Mouse (Mus musculus) B cell, adult 2 months (primary cell): Measurements from ENCODE around the gene Cfi.

Source experiments
- DNase-seq, 2 experiments: peaks; one replicate each; pipeline ENCODE4 v3.0.0; 2022

Gene Cfi

DNA sequence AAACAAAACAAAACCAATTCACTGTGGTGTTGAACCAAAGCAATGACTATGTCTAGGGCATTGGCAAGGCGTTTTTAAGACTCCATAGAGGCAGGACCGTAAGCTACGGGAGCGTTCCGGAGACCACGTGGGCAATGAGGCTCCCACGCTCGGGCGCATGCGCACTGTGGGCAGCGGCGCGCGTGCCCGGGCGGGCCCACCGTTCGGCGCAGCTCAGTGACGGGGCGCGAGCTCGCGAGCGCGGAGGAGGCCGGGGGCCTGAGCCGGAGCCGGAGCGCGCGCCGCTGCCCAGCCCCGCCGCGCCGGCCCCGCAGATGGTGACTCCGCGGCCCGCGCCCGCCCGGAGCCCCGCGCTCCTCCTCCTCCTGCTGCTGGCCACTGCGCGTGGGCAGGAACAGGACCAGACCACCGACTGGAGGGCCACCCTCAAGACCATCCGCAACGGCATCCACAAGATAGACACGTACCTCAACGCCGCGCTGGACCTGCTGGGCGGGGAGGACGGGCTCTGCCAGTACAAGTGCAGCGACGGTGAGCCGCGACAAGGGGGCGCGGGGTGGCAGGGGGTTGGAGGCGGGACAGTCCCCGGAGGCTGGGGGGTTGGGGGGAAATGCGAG, 42.8 kb downstream of the Cfi start, which contains the start of gene Pla2g12a:
Gene Pla2g12a (plus strand): TSS at position 202 of the 617 bp plus-strand sequence.
- DNase-seq: peak; percentile 88 to 90

DNA sequence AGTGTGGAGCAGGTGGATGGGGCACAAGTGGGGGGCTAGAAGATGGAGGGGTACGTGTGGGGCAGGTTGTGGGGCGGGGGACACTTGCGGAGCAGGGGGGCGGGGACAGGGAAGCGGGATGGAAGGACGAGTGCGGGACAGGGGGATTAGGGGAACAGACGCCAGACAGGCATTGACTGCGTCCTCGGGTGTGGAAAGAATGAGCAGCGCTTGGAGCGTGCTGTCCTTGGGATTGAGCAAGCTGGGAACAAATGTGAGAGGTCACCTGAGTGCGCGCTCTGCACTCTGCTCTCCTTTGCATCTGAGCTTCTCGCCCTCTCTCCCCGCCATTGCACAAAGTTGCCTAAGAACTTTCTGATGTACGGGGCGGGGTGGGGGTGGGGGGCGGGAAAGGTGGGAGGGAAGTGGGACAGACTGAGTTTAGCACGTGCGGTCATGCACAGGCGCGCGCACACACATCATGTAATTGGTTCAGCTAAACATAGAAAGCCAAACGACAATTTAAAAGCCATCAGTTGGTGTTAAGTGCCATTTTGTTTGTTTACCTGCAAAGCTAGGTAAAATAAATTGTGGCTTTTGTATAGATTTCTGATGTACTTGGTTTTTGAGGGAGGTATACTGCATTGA, 43.6 kb downstream of the Cfi start:
- DNase-seq: peak; percentile 35 to 43

DNA sequence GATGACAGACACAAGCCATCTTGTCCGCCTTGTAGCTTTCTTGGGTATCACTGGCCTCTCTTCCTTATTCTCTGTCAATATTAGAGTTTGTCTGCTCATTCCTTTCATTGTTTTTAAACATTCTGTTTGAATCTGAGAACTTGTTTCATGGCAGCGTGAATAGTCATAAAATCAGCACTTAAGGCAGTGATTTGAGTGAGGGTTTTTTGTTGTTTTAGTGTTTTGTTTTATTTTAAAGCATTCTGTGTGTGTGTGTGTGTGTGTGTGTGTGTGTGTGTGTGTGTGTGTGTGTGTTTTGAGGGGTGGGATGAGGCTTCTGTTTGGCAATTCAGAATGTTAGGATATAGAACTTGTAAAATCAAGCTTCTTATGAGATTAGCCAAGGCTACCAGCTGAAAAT, 44.2 kb downstream of the Cfi start:
- DNase-seq: no peak

GRCm38 (mm10) chr3:129880925-129881593, 45.4 kb downstream of the Cfi start:
- no peak for DNase-seq

DNA sequence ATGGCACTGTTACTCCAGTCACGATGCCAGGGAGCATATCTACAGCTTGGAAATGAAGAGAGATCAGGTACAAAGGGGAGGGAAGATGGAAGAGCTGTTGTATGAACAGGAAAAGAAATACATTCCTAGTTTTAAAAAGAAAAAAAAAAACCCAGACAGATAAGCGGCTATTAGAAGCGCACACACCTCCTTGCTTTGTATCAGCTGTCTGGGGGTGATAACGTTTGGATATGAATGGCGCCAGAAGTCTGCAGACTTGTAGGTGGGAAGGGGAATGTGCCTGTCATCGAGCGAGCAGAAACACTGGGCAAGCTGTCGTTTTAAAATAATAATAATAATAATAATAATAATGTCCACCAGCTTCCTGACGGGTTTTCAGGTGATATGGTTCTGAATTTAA, 49.9 kb downstream of the Cfi start:
- no peak for DNase-seq

GRCm38 (mm10) chr3:129886430-129886829, 50.7 kb downstream of the Cfi start:
- no peak for DNase-seq

DNA sequence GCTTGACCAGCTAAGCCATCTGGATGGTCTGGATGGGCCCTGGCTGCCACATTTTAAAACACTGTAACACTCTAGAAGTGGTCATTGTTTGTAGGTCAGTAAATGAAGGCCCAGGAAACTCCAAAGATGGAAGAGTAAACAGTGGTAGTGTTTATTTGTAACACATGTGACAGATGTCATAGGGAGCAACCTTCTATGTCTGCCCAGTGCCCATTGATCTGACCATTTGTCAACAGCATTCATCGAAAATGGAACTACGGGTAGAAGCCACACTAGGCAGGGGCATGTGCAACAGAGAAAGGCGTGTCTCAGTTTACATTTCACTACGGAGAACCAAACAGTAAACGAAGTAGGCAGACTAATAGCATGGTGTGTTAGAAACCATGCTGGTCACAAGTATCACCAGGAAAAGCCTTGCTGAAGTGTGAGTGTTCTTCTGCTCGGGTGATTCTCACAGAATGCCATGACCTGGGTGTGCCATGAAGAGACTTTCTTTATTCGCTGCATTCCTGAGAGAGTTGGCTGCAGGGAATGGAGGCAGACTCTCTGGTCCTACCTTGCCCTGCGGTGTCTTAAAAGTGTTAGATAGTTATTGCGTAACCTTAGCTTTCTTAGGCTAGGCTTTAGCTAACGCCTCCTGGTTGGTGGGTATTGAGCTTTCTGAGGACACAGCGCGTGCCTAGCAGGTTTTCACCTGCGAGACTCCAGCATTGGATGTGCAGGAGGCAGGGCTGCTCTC, 52.3 kb downstream of the Cfi start:
- no peak for DNase-seq

DNA sequence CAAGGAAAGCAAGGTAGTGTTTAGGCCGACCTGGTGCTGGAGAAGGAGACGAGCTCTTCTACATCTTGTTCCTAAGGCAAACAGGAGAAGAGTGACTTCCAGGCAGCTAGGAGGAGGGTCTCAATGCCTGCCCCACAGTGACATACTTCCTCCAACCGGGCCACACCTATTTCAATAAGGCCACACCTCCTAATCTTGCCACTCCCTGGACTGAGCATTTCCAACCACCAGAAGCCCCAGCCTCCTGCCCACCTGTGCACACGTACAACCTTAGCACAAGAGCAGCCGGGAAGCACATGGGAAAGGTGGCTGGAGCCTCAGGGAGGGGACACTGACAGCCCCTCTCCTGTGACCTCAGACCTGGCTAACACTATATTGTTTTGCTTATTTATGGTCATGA, 56.3 kb downstream of the Cfi start:
- no peak for DNase-seq

GRCm38 (mm10) chr3:129893143-129893542, 57.5 kb downstream of the Cfi start:
- DNase-seq: no peak

DNA sequence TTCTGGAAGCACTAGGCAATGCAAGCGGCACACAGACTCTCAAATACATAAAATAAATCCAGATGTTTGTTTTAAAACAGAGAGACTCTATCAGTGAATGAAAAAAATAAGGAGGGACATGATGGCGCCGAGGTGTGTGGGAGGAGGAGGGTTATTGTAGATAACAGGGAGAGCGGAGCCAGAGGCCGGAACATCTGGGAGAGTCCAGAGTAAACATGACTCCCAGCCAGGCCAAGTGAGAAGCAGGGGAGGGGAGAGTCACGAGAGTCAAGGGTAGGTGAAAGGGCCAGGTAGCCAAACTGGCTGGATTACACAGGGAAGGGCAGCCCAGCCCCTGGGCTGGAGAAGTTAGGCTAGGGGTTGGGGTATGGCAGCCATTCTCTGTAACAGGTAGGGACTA, 60.9 kb downstream of the Cfi start:
- DNase-seq: no peak

DNA sequence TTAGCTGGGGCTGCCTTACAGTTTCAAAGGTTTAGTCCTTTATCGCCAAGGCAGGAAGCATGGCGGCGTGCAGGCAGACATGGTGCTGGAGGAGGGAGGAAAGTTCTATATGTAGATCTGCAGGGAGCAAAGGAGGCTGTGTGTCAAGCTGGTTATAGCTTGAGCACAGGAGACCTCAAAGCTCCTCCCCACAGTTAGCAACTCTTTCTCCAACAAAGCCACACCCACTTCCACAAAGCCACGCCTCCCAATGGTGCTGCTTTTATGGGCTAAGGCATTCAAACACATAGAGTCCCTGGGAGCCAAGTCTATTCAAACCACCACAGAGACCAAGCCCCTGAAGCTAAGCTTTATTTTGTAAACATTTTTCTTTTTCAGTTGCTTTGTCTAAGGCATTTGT, 63.2 kb downstream of the Cfi start:
- DNase-seq: no peak

DNA sequence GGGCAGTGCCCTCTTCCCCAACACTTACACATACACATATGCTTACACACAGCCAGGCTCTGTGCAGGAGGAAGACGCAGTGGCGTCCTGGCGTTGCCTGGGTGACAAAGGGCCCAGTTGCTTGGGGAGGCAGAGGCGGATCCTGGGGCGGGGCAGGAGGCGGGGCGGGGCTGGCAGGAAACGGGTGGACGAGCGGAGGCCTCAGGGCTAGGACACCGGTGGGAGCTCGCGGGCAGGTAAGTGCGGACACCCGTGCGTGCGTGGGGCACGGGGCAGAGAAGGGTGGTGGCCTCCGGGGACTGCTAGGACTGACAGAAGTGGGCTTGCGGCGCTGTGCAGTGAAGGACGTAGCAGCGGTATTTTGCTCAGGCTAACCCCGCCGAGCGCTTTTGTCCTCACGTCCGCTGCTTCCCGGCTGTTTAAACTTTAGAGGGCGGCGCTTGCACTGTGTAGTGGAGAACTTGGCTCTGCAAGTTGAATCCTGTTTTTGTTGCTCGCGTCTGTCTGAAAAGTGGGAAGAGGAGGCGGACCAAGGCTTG, 65.7 kb downstream of the Cfi start, which contains the start of gene Casp6:
Gene Casp6 (plus strand): TSS at position 155 of the 539 bp plus-strand sequence.
- DNase-seq: peak; percentile 81 to 82

DNA sequence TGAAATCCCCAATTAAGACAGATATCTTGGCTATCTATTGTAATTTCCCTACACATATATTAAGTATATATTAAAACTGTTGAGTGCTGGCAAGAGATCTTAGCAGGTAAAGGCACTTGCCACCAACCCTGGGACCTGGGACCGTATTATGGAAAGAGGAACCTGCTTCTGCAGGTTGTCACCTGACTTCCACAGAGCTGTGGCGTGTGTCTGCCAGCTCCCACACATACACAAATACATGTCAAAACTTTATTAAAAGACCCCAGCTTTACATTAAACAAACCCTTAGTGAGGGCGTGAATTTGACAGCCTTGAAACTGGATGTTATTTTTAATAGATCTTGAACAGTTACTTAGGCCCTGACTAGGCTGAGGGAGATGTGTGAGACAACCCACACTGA, 67.7 kb downstream of the Cfi start:
- peak; percentile 44 to 45 for DNase-seq

DNA sequence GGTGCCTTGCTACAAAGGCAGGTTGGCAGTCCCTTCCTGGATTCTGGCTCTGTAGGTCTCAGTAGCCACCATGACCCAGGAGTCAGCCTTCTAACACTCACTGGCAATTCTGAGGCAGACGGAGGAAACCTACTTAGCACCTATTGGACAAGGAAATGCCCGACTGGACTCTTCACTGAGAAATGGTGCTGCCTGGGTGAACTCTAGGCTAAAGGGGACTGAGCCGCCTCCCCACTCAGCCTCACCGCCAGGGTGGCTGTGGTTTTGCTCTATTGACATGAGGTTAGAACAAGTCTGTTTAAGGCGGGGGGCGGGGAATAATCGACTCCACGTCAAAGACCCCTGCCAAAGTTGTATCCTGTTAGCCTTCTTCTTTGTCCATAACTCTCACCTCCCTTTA, 68.2 kb downstream of the Cfi start:
- DNase-seq: peak; percentile 24 to 32

GRCm38 (mm10) chr3:129904381-129905132, 68.9 kb downstream of the Cfi start:
- no peak for DNase-seq

GRCm38 (mm10) chr3:129912025-129912424, 76.3 kb downstream of the Cfi start:
- DNase-seq: no peak

DNA sequence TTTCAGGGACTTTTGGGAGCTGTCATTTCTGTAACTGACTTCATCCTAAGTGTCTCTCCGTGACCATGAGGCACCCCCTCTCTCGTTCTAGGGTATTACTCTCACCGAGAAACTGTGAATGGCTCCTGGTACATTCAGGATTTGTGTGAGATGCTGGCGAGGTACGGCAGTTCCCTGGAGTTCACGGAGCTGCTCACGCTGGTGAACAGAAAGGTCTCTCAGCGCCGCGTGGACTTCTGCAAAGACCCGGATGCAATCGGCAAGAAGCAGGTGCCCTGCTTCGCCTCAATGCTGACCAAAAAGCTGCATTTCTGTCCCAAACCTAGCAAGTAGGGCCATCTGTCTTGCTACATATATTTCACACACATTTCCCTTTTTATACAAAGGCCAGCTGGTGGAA, 77.6 kb downstream of the Cfi start:
- no peak for DNase-seq

- no peak for DNase-seq
These were observed 81.7 kb downstream of the Cfi start for GRCm38 (mm10) chr3:129917424-129917823.

- peak; percentile 44 to 56 for DNase-seq
These were observed 82.8 kb downstream of the Cfi start for GRCm38 (mm10) chr3:129918434-129918833.

GRCm38 (mm10) chr3:129923581-129923980, 87.9 kb downstream of the Cfi start:
- DNase-seq: no peak
